Mouse (Mus musculus) CH12.LX (cell line): ENCODE results near the gene Fgfr2. TPM values are rescaled to one million over a fixed set of nuclear protein-coding genes. Genes with fewer than 3 reads are reported as not detected.

ENCODE experiments used
- DNase-seq: peaks from one replicate; pipeline ENCODE4 v3.0.0-alpha.2; 2013; ENCODE audit errors: extremely low read depth
- H3K27ac ChIP-seq: 2 replicates; pipeline ENCODE4 v1.5.1; 2012; ENCODE audit warnings: low read depth, mild to moderate bottlenecking, control low read depth, moderate library complexity; ENCODE audit not compliant: insufficient read depth
- H3K27me3 ChIP-seq: replicated peaks from 2 replicates; pipeline ENCODE3; 2012; ENCODE audit warnings: inconsistent platforms
- H3K36me3 ChIP-seq, 2 experiments: replicated peaks in 1 of 2; 2 replicates each; pipeline versions ENCODE3 to v1.6.1; 2012; ENCODE audit warnings: inconsistent platforms in 1 of 2, low read length in 1 of 2, mild to moderate bottlenecking in 1 of 2, mixed read lengths in 1 of 2, moderate library complexity in 1 of 2; ENCODE audit not compliant: control insufficient read depth in 1 of 2, insufficient read depth in 1 of 2
- H3K4me1 ChIP-seq, 2 experiments: 2 replicates each; pipeline ENCODE4 v1.6.1; 2012; ENCODE audit warnings: inconsistent platforms in 1 of 2, moderate library complexity in 1 of 2; ENCODE audit not compliant: insufficient read depth in 2 of 2, control insufficient read depth in 1 of 2
- H3K4me2 ChIP-seq: 2 replicates; pipeline ENCODE4 v1.6.1; 2012; ENCODE audit warnings: low read depth, mild to moderate bottlenecking, control low read depth; ENCODE audit not compliant: poor library complexity, insufficient read depth, severe bottlenecking
- H3K4me3 ChIP-seq, 3 experiments: fragments of 150-350 bp in 1 of 3; sonication (generic) in 1 of 3; replicated peaks in 1 of 3; 2 replicates each; pipeline versions ENCODE3 to v1.5.1; 2011 to 2012; ENCODE audit warnings: low read depth in 2 of 3, low read length in 2 of 3, mild to moderate bottlenecking in 2 of 3, moderate library complexity in 2 of 3, control low read depth in 1 of 3, improper control_type of control experiment in 1 of 3, inconsistent platforms in 1 of 3, mixed read lengths in 1 of 3; ENCODE audit not compliant: poor library complexity in 1 of 3
- H3K79me2 ChIP-seq: replicated peaks from 2 replicates; pipeline ENCODE4 v1.6.1; 2012; ENCODE audit warnings: mild to moderate bottlenecking, moderate library complexity; ENCODE audit not compliant: control insufficient read depth, poor library complexity, insufficient read depth, severe bottlenecking; ENCODE audit errors: extremely low read depth
- H3K9ac ChIP-seq: 2 replicates; pipeline ENCODE4 v1.6.1; 2012; ENCODE audit warnings: low read depth, mild to moderate bottlenecking, control low read depth, moderate library complexity; ENCODE audit not compliant: insufficient read depth
- H3K9me3 ChIP-seq: replicated peaks from 2 replicates; pipeline ENCODE3; 2012; ENCODE audit warnings: low read length, inconsistent platforms, mixed read lengths
- BHLHE40 ChIP-seq: IDR thresholded peaks from 2 replicates; pipeline ENCODE4 v1.6.1; 2011; ENCODE audit warnings: mild to moderate bottlenecking, low read depth, low read length, improper control_type of control experiment
- CHD1 ChIP-seq: IDR thresholded peaks from 2 replicates; pipeline ENCODE4 v1.6.1; 2012; ENCODE audit warnings: low read depth, low read length, improper control_type of control experiment, inconsistent platforms
- CHD2 ChIP-seq: IDR thresholded peaks from 2 replicates; pipeline ENCODE4 v1.6.1; 2011; ENCODE audit warnings: low read length, improper control_type of control experiment
- CTCF ChIP-seq, 2 experiments: IDR thresholded peaks in 1 of 2; conservative IDR thresholded peaks in 1 of 2; 2 replicates each; pipeline ENCODE4 v1.5.1; 2011 to 2012; ENCODE audit warnings: low read depth in 2 of 2, low read length in 2 of 2, improper control_type of control experiment in 1 of 2, inconsistent platforms in 1 of 2, mild to moderate bottlenecking in 1 of 2, moderate library complexity in 1 of 2
- ELF1 ChIP-seq: IDR thresholded peaks from 2 replicates; pipeline ENCODE4 v1.6.1; 2014; ENCODE audit warnings: low read depth, mild to moderate bottlenecking, inconsistent platforms, low read length, improper control_type of control experiment
- EP300 ChIP-seq: IDR thresholded peaks from 2 replicates; pipeline ENCODE4 v1.6.1; 2011; ENCODE audit warnings: low read length, improper control_type of control experiment
- ETS1 ChIP-seq: conservative IDR thresholded peaks from 2 replicates; pipeline ENCODE4 v1.6.1; 2012; ENCODE audit warnings: low read depth, mild to moderate bottlenecking, inconsistent platforms, low read length, improper control_type of control experiment, moderate library complexity
- GABPA ChIP-seq: IDR thresholded peaks from 2 replicates; pipeline ENCODE4 v1.6.1; 2012; ENCODE audit warnings: low read depth, low read length, improper control_type of control experiment, inconsistent platforms; ENCODE audit not compliant: insufficient replicate concordance
- HCFC1 ChIP-seq: IDR thresholded peaks from 2 replicates; pipeline ENCODE4 v1.6.1; 2012; ENCODE audit warnings: low read depth, mild to moderate bottlenecking, inconsistent platforms, low read length, improper control_type of control experiment
- IRF4 ChIP-seq: IDR thresholded peaks from 2 replicates; pipeline ENCODE4 v1.6.1; 2014; ENCODE audit warnings: low read depth, mild to moderate bottlenecking, inconsistent platforms, low read length, improper control_type of control experiment
- JUN ChIP-seq: IDR thresholded peaks from 2 replicates; pipeline ENCODE4 v1.6.1; 2011; ENCODE audit warnings: low read depth, mild to moderate bottlenecking, low read length, improper control_type of control experiment, moderate library complexity; ENCODE audit not compliant: insufficient read depth
- JUND ChIP-seq: conservative IDR thresholded peaks from 2 replicates; pipeline ENCODE4 v1.6.1; 2011; ENCODE audit warnings: low read depth, low read length, improper control_type of control experiment
- KAT2A ChIP-seq: IDR thresholded peaks from 2 replicates; pipeline ENCODE4 v1.6.1; 2012; ENCODE audit warnings: low read length, improper control_type of control experiment, inconsistent platforms; ENCODE audit not compliant: insufficient replicate concordance
- MAFK ChIP-seq: IDR thresholded peaks from 2 replicates; pipeline ENCODE4 v1.6.1; 2011; ENCODE audit warnings: low read length, improper control_type of control experiment; ENCODE audit not compliant: insufficient replicate concordance
- MAX ChIP-seq: IDR thresholded peaks from 2 replicates; pipeline ENCODE4 v1.6.1; 2011; ENCODE audit warnings: low read length, improper control_type of control experiment
- MAZ ChIP-seq: IDR thresholded peaks from 2 replicates; pipeline ENCODE4 v1.6.1; 2012; ENCODE audit warnings: low read depth, mild to moderate bottlenecking, inconsistent platforms, low read length, improper control_type of control experiment, moderate library complexity
- MEF2A ChIP-seq: IDR thresholded peaks from 2 replicates; pipeline ENCODE4 v1.6.1; 2014; ENCODE audit warnings: low read depth, mild to moderate bottlenecking, inconsistent platforms, low read length, improper control_type of control experiment, borderline replicate concordance
- MXI1 ChIP-seq: IDR thresholded peaks from 2 replicates; pipeline ENCODE4 v1.6.1; 2011; ENCODE audit warnings: mild to moderate bottlenecking, low read depth, low read length, improper control_type of control experiment
- MYC ChIP-seq: IDR thresholded peaks from 2 replicates; pipeline ENCODE4 v1.6.1; 2011; ENCODE audit warnings: low read depth, mild to moderate bottlenecking, improper control_type of control experiment, low read length
- NELFE ChIP-seq: IDR thresholded peaks from 2 replicates; pipeline ENCODE4 v1.6.1; 2011; ENCODE audit warnings: low read depth, low read length, improper control_type of control experiment
- PAX5 ChIP-seq: IDR thresholded peaks from 2 replicates; pipeline ENCODE4 v1.6.1; 2012; ENCODE audit warnings: low read length, inconsistent platforms, mixed read lengths
- POLR2A ChIP-seq: IDR thresholded peaks from 2 replicates; pipeline ENCODE4 v1.6.1; 2011; ENCODE audit warnings: low read depth, mild to moderate bottlenecking, improper control_type of control experiment, low read length
- POLR2AphosphoS2 ChIP-seq: IDR thresholded peaks from 2 replicates; pipeline ENCODE4 v1.6.1; 2011; ENCODE audit warnings: low read depth, low read length, improper control_type of control experiment
- RAD21 ChIP-seq: IDR thresholded peaks from 2 replicates; pipeline ENCODE4 v1.6.1; 2011; ENCODE audit warnings: low read depth, mild to moderate bottlenecking, low read length, improper control_type of control experiment, moderate library complexity
- RCOR1 ChIP-seq: conservative IDR thresholded peaks from 2 replicates; pipeline ENCODE4 v1.6.1; 2012; ENCODE audit warnings: low read depth, mild to moderate bottlenecking, inconsistent platforms, low read length, improper control_type of control experiment
- SMC3 ChIP-seq: IDR thresholded peaks from 2 replicates; pipeline ENCODE4 v1.6.1; 2011; ENCODE audit warnings: low read depth, low read length, improper control_type of control experiment
- TBP ChIP-seq: conservative IDR thresholded peaks from 2 replicates; pipeline ENCODE4 v1.6.1; 2011; ENCODE audit warnings: low read depth, low read length, improper control_type of control experiment
- TCF12 ChIP-seq: IDR thresholded peaks from 2 replicates; pipeline ENCODE4 v1.6.1; 2014; ENCODE audit warnings: low read depth, mild to moderate bottlenecking, inconsistent platforms, low read length, improper control_type of control experiment
- UBTF ChIP-seq: IDR thresholded peaks from 2 replicates; pipeline ENCODE4 v1.6.1; 2012; ENCODE audit warnings: low read depth, mild to moderate bottlenecking, inconsistent platforms, low read length, improper control_type of control experiment, moderate library complexity
- USF1 ChIP-seq: IDR thresholded peaks from 2 replicates; pipeline ENCODE4 v1.6.1; 2014; ENCODE audit warnings: low read depth, mild to moderate bottlenecking, inconsistent platforms, low read length, improper control_type of control experiment
- USF2 ChIP-seq: conservative IDR thresholded peaks from 2 replicates; pipeline ENCODE4 v1.6.1; 2011; ENCODE audit warnings: low read depth, low read length, improper control_type of control experiment
- ZC3H11A ChIP-seq: IDR thresholded peaks from 2 replicates; pipeline ENCODE4 v1.6.1; 2012; ENCODE audit warnings: low read depth, mild to moderate bottlenecking, inconsistent platforms, low read length, improper control_type of control experiment
- ZKSCAN1 ChIP-seq: IDR thresholded peaks from 2 replicates; pipeline ENCODE4 v1.6.1; 2012; ENCODE audit warnings: low read depth, inconsistent platforms, low read length, improper control_type of control experiment, borderline replicate concordance
- ZMIZ1 ChIP-seq: IDR thresholded peaks from 2 replicates; pipeline ENCODE4 v1.6.1; 2012; ENCODE audit warnings: low read depth, mild to moderate bottlenecking, inconsistent platforms, low read length, improper control_type of control experiment
- ZNF384 ChIP-seq: IDR thresholded peaks from 2 replicates; pipeline ENCODE4 v1.6.1; 2012; ENCODE audit warnings: low read depth, low read length, improper control_type of control experiment, inconsistent platforms
- dilution Hi-C: fragments of 300-500 bp; cut with MboI; formaldehyde crosslinking; loops from 2 replicates; pipeline ENCODE4 v1.14.3; 2020; ENCODE audit warnings: low sequenced_read_pairs; ENCODE audit not compliant: extremely low pct_unique_long_range_greater_than_20kb, extremely low pct_ligation_motif_present
- in situ Hi-C: fragments of 300-500 bp; cut with MboI; formaldehyde crosslinking; loops from 3 replicates; pipeline ENCODE4 v1.14.3; 2019; ENCODE audit warnings: low sequenced_read_pairs, low pct_ligation_motif_present, low pct_unique_long_range_greater_than_20kb, mixed read lengths
- polyA plus RNA-seq: library from polyadenylated mRNA; unstranded; fragments of >175 nt; gene quantifications from 2 replicates; pipeline ENCODE4 v1.2.1, GENCODE M21; 2012; ENCODE audit warnings: low read depth; ENCODE audit not compliant: insufficient read length
- total RNA-seq, 2 experiments: library from RNA; depleted of rRNA; stranded (reverse); fragments of 300-350 nt in 1 of 2; fragments of >200 nt in 1 of 2; gene quantifications; 2 replicates each; pipeline ENCODE4 v1.2.3; 2012 to 2014

The Fgfr2 gene
- total and polyA plus RNA-seq, 3 experiments, result not detected

DNA sequence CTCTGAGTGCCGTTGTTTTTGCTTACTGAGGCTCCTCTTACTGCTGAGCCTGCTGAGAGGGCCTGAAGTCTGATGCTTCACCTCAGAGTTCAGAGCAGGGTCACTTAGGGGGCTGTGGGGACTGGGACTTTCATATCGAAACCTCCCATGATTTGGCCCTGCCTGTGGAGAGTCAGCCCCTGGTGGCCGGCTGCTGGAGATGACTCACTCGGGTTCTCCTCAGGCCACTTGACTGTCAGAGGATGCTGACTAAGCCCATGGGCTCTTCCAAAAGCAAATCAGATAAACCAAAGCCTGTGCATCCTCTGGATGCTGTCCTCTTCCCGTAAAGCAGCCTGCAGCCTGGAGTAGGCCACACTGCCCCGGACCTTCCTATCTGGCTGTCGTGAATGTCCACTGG, 2154.6 kb downstream of the Fgfr2 start:
- dilution Hi-C loops, result no loop called here
- Histone ChIP-seq H3K4me3 (no peak overlapping the region), H3K27ac (no peak overlapping the region)

DNA sequence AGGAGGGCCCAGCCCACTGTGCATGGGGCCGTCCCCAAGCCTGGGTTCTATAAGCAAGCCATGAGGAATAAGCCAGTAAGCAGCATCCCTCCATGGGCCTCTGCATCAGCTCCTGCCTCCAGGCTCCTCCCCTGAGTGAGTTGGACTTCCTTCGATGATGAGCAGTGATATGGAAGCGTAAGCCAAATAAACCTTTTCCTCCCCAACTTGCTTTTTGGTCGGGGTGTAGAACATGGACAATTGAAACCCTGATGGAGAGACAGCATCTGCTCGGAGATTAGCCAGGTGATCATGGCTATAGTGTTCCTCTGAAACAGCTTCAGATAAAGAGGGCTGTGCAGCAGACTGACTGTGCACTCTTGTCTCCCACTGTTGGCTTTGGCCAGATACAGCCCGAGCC, 2155.2 kb downstream of the Fgfr2 start:
- peaks cover 4 to 13% of the 10 kb centered on the region in 2 experiments; a peak in 2 of 4 replicates for H3K4me1 ChIP-seq
- H3K4me3 ChIP-seq, result no peak overlapping the region
- DNase-seq, result no peak
- H3K27ac ChIP-seq, result no peak overlapping the region
- no peaks in the 10 kb centered on the region for H3K9me3 ChIP-seq
- TF ChIP-seq GABPA (no peak), ZNF384 (no peak), POLR2A (no peak), MAX (no peak), JUND (no peak)
- no peak overlapping the region for H3K9ac ChIP-seq
- no peaks in the 10 kb centered on the region for H3K36me3 ChIP-seq
- no peaks in the 10 kb centered on the region for H3K79me2 ChIP-seq
- in situ Hi-C loops, result no loop called here
- no peak overlapping the region for H3K4me2 ChIP-seq
- peaks cover 90% of the 10 kb centered on the region for H3K27me3 ChIP-seq
- dilution Hi-C loops, result no loop called here

More for the DNA sequence above, 2154.6 kb downstream of the Fgfr2 start:
- H3K4me2 ChIP-seq, result peak overlapping the region; percentile 37; the same call in 1 of the 2 replicates
- H3K27me3 ChIP-seq, result peaks cover 92% of the 10 kb centered on the region
- TF ChIP-seq RAD21, result no peak; the same call in 1 of the 2 replicates
- no peak for TF ChIP-seq JUN
- TF ChIP-seq EP300, result no peak
- no peak for TF ChIP-seq ZC3H11A
- TF ChIP-seq IRF4, result peak; percentile 73
- no peak for TF ChIP-seq MAZ
- no peak for TF ChIP-seq UBTF
- no peak for TF ChIP-seq SMC3
- TF ChIP-seq HCFC1, result no peak
- no peak for TF ChIP-seq MYC
- no peak for TF ChIP-seq RCOR1
- TF ChIP-seq NELFE, result no peak
- TF ChIP-seq USF1, result no peak
- no peak for TF ChIP-seq MXI1
- 0 out of 2 replicates have a peak, but pooled peaks have one; percentile 34 for TF ChIP-seq MAFK
- peak in 1 of 2 experiments; percentile 36; a peak in 2 of 4 replicates for TF ChIP-seq CTCF (conservative IDR thresholded peaks at IDR 0.05 in 1 of 2, IDR thresholded peaks at IDR 0.05 in 1 of 2; ENCODE audit: low read depth in 2 of 2, low read length in 2 of 2)
- TF ChIP-seq ELF1, result no peak
- TF ChIP-seq GABPA, result no peak
- no peak for TF ChIP-seq KAT2A
- TF ChIP-seq CHD2, result no peak
- TF ChIP-seq BHLHE40, result peak; percentile 29; the same call in 1 of the 2 replicates
- TF ChIP-seq TCF12, result no peak
- no peak for TF ChIP-seq CHD1
- no peak for TF ChIP-seq PAX5
- peak; percentile 31; the same call in 1 of the 2 replicates for TF ChIP-seq ETS1
- TF ChIP-seq USF2, result no peak
- TF ChIP-seq POLR2AphosphoS2, result no peak
- TF ChIP-seq ZMIZ1, result no peak
- no peak for TF ChIP-seq TBP
- no peak for TF ChIP-seq MEF2A
- no peak for TF ChIP-seq ZKSCAN1
- no peaks in the 10 kb centered on the region for H3K9me3 ChIP-seq
- in situ Hi-C loops, result no loop called here
- peak; percentile 26 for DNase-seq
- no peaks in the 10 kb centered on the region for H3K79me2 ChIP-seq
- peaks cover 4 to 13% of the 10 kb centered on the region in 2 experiments; a peak in 2 of 4 replicates for H3K4me1 ChIP-seq
- no peaks in the 10 kb centered on the region for H3K36me3 ChIP-seq
- H3K9ac ChIP-seq, result no peak overlapping the region
